Mouse (Mus musculus): ENCODE results near the gene Glmn. TPM values are rescaled to one million over a fixed set of nuclear protein-coding genes. Genes with fewer than 3 reads are reported as not detected.

Glmn gene
- polyA plus RNA-seq (2016; fragmentation: Nextera tagmentation; extraction: Ambion mirVana) = 42.1 and 47.8 TPM in 2 replicates

GRCm38 (mm10) chr5:107597301-107598077 is at the start of gene Glmn, which contains the start of gene Rpap2:
TSS of gene Glmn (minus strand) at chr5:107597888.
TSS of gene Rpap2 (plus strand) at chr5:107597373.
- ATAC-seq (ENCODE audit: insufficient number of reproducible peaks, insufficient read depth, low FRiP score, low TSS enrichment) = peak; percentile 95
- Histone ChIP-seq H3K27ac (peak within 1 kb of the TSS; percentile 89), H3K4me2 (replicated peaks) (peak within 1 kb of the TSS; percentile 65), H3K9ac (peak within 1 kb of the TSS; percentile 69), H3K36me3 (peaks cover 15% of the 10 kb centered on the region), H3K4me3 (peak within 1 kb of the TSS; percentile 65), H3K9me3 (no peaks in the 10 kb centered on the region), H3K4me1 (peaks cover 3% of the 10 kb centered on the region; the same call in 1 of the 2 replicates), H3K27me3 (no peaks in the 10 kb centered on the region)
- WGBS = under 1% methylated on average over 51 of the region's 64 CpGs

GRCm38 (mm10) chr5:107645935-107646334 is 48.2 kb upstream of the Glmn start:
- Histone ChIP-seq H3K4me2 (replicated peaks) (no peak overlapping the region), H3K4me3 (no peak overlapping the region), H3K36me3 (no peaks in the 10 kb centered on the region), H3K9ac (no peak overlapping the region), H3K4me1 (no peaks in the 10 kb centered on the region), H3K27me3 (no peaks in the 10 kb centered on the region), H3K27ac (no peak overlapping the region), H3K9me3 (no peaks in the 10 kb centered on the region)
- 83% methylated on average over 2 of the region's 2 CpGs for WGBS
- no peak for ATAC-seq (ENCODE audit: insufficient number of reproducible peaks, insufficient read depth, low FRiP score, low TSS enrichment)

GRCm38 (mm10) chr5:107644595-107644994 is 46.9 kb upstream of the Glmn start:
- H3K4me2 ChIP-seq (replicated peaks) = no peak overlapping the region
- no peak overlapping the region for H3K4me3 ChIP-seq
- no peaks in the 10 kb centered on the region for H3K9me3 ChIP-seq
- no peak for ATAC-seq (ENCODE audit: insufficient number of reproducible peaks, insufficient read depth, low FRiP score, low TSS enrichment)
- no peaks in the 10 kb centered on the region for H3K27me3 ChIP-seq
- H3K4me1 ChIP-seq = no peaks in the 10 kb centered on the region
- no peaks in the 10 kb centered on the region for H3K36me3 ChIP-seq
- H3K27ac ChIP-seq = no peak overlapping the region
- 85% methylated on average over 2 of the region's 2 CpGs for WGBS
- no peak overlapping the region for H3K9ac ChIP-seq

GRCm38 (mm10) chr5:107638366-107638765 is 40.7 kb upstream of the Glmn start:
- Histone ChIP-seq H3K27me3 (no peaks in the 10 kb centered on the region), H3K9me3 (no peaks in the 10 kb centered on the region), H3K9ac (no peak overlapping the region), H3K36me3 (no peaks in the 10 kb centered on the region), H3K4me2 (replicated peaks) (no peak overlapping the region), H3K27ac (no peak overlapping the region), H3K4me3 (no peak overlapping the region), H3K4me1 (no peaks in the 10 kb centered on the region)
- no peak for ATAC-seq (ENCODE audit: insufficient number of reproducible peaks, insufficient read depth, low FRiP score, low TSS enrichment)
- WGBS = 92% methylated on average over 8 of the region's 8 CpGs

- Histone ChIP-seq H3K4me2 (replicated peaks) (no peak overlapping the region), H3K9ac (no peak overlapping the region), H3K9me3 (no peaks in the 10 kb centered on the region), H3K4me3 (no peak overlapping the region), H3K4me1 (no peaks in the 10 kb centered on the region), H3K27me3 (no peaks in the 10 kb centered on the region), H3K27ac (no peak overlapping the region), H3K36me3 (no peaks in the 10 kb centered on the region)
- 48% methylated on average over 1 of the region's 1 CpGs for WGBS
- no peak for ATAC-seq (ENCODE audit: insufficient number of reproducible peaks, insufficient read depth, low FRiP score, low TSS enrichment)
These were observed 39.4 kb upstream of the Glmn start for GRCm38 (mm10) chr5:107637106-107637505.

- H3K9me3 ChIP-seq = no peaks in the 10 kb centered on the region
- H3K27me3 ChIP-seq = no peaks in the 10 kb centered on the region
- no peak overlapping the region for H3K27ac ChIP-seq
- 85% methylated on average over 4 of the region's 4 CpGs for WGBS
- H3K36me3 ChIP-seq = peaks cover 5% of the 10 kb centered on the region; the same call in 1 of the 2 replicates
- H3K4me2 ChIP-seq (replicated peaks) = no peak overlapping the region
- ATAC-seq (ENCODE audit: insufficient number of reproducible peaks, insufficient read depth, low FRiP score, low TSS enrichment) = no peak
- no peaks in the 10 kb centered on the region for H3K4me1 ChIP-seq
- no peak overlapping the region for H3K9ac ChIP-seq
- H3K4me3 ChIP-seq = no peak overlapping the region
These were observed 36.0 kb upstream of the Glmn start for GRCm38 (mm10) chr5:107633651-107634050.

GRCm38 (mm10) chr5:107621327-107621726 is 23.6 kb upstream of the Glmn start:
- Histone ChIP-seq H3K4me3 (no peak overlapping the region), H3K4me2 (replicated peaks) (no peak overlapping the region), H3K4me1 (no peaks in the 10 kb centered on the region), H3K36me3 (peaks cover 42% of the 10 kb centered on the region), H3K9ac (no peak overlapping the region), H3K27me3 (no peaks in the 10 kb centered on the region), H3K9me3 (no peaks in the 10 kb centered on the region), H3K27ac (no peak overlapping the region)
- no peak for ATAC-seq (ENCODE audit: insufficient number of reproducible peaks, insufficient read depth, low FRiP score, low TSS enrichment)
- WGBS = 93% methylated on average over 3 of the region's 3 CpGs

GRCm38 (mm10) chr5:107617986-107618385 is 20.3 kb upstream of the Glmn start:
- no peak overlapping the region for H3K4me3 ChIP-seq
- ATAC-seq (ENCODE audit: insufficient number of reproducible peaks, insufficient read depth, low FRiP score, low TSS enrichment) = no peak
- no peaks in the 10 kb centered on the region for H3K9me3 ChIP-seq
- H3K27ac ChIP-seq = no peak overlapping the region
- peaks cover 50% of the 10 kb centered on the region for H3K36me3 ChIP-seq
- no peaks in the 10 kb centered on the region for H3K4me1 ChIP-seq
- no peak overlapping the region for H3K9ac ChIP-seq
- H3K27me3 ChIP-seq = no peaks in the 10 kb centered on the region
- 83% methylated on average over 6 of the region's 6 CpGs for WGBS
- no peak overlapping the region for H3K4me2 ChIP-seq (replicated peaks)

GRCm38 (mm10) chr5:107611224-107611623 is 13.5 kb upstream of the Glmn start:
- Histone ChIP-seq H3K36me3 (peaks cover 31% of the 10 kb centered on the region), H3K27me3 (no peaks in the 10 kb centered on the region), H3K4me2 (replicated peaks) (no peak overlapping the region), H3K27ac (no peak overlapping the region), H3K9ac (no peak overlapping the region), H3K4me1 (no peaks in the 10 kb centered on the region), H3K4me3 (no peak overlapping the region), H3K9me3 (no peaks in the 10 kb centered on the region)
- ATAC-seq (ENCODE audit: insufficient number of reproducible peaks, insufficient read depth, low FRiP score, low TSS enrichment) = no peak
- 3% methylated on average over 2 of the region's 2 CpGs for WGBS

- Histone ChIP-seq H3K27me3 (no peaks in the 10 kb centered on the region), H3K9ac (peak overlapping the region; percentile 69), H3K9me3 (no peaks in the 10 kb centered on the region), H3K36me3 (peaks cover 19% of the 10 kb centered on the region), H3K4me2 (replicated peaks) (peak overlapping the region; percentile 65), H3K4me3 (peak overlapping the region; percentile 65), H3K4me1 (peaks cover 3% of the 10 kb centered on the region; the same call in 1 of the 2 replicates), H3K27ac (no peak overlapping the region)
- 21% methylated on average over 4 of the region's 4 CpGs for WGBS
- no peak for ATAC-seq (ENCODE audit: insufficient number of reproducible peaks, insufficient read depth, low FRiP score, low TSS enrichment)
These were observed 692 bp upstream of the Glmn start for GRCm38 (mm10) chr5:107598380-107598779.

GRCm38 (mm10) chr5:107569148-107569547 is 28.5 kb downstream of the Glmn start:
- H3K4me2 ChIP-seq (replicated peaks) = no peak overlapping the region
- no peak overlapping the region for H3K9ac ChIP-seq
- no peak for ATAC-seq (ENCODE audit: insufficient number of reproducible peaks, insufficient read depth, low FRiP score, low TSS enrichment)
- no peak overlapping the region for H3K4me3 ChIP-seq
- H3K27ac ChIP-seq = no peak overlapping the region
- peaks cover 54% of the 10 kb centered on the region for H3K36me3 ChIP-seq
- 93% methylated on average over 9 of the region's 9 CpGs for WGBS
- H3K27me3 ChIP-seq = no peaks in the 10 kb centered on the region
- H3K4me1 ChIP-seq = no peaks in the 10 kb centered on the region
- no peaks in the 10 kb centered on the region for H3K9me3 ChIP-seq

GRCm38 (mm10) chr5:107556969-107557368 is 40.7 kb downstream of the Glmn start:
- no peaks in the 10 kb centered on the region for H3K27me3 ChIP-seq
- H3K9me3 ChIP-seq = no peaks in the 10 kb centered on the region
- H3K36me3 ChIP-seq = peaks cover 43% of the 10 kb centered on the region
- 77% methylated on average over 3 of the region's 3 CpGs for WGBS
- no peak overlapping the region for H3K4me2 ChIP-seq (replicated peaks)
- no peak overlapping the region for H3K4me3 ChIP-seq
- H3K9ac ChIP-seq = no peak overlapping the region
- H3K27ac ChIP-seq = no peak overlapping the region
- H3K4me1 ChIP-seq = no peaks in the 10 kb centered on the region
- no peak for ATAC-seq (ENCODE audit: insufficient number of reproducible peaks, insufficient read depth, low FRiP score, low TSS enrichment)
